Mouse (Mus musculus): ENCODE data around the gene Sppl3. TPM values are rescaled to one million over a fixed set of nuclear protein-coding genes. Genes with fewer than 3 reads are reported as not detected.
A peak's percentile ranks its signal among the peaks of the same experiment; 100 is the strongest.

Sppl3 gene
- polyA plus RNA-seq, 1 experiment, result 112 TPM

DNA sequence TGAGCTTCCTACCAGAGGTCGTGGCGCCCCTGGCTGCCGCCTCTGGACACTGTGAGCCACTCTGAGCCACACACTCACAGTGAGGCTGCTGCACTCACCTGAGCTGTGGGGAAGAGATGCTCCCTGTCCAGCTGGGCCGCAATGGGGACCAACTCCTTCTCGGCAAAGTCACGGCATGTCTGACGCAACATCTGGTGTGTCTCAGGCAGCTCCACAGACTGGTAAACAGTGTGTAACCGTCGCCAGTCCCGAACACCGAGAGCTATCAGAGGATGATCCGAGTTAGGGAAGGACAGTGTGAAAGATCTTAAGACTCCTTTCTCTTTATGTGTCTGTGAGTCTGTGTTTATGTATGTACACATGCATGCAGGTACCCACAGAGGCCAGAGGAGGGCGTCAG lies 106.5 kb downstream of the Sppl3 start:
- no peaks in the 10 kb centered on the region; the same call in 1 of the 2 replicates for H3K36me3 ChIP-seq (ENCODE audit: control insufficient read depth, insufficient read depth, low read length)
- TF ChIP-seq CTCF (IDR thresholded peaks at IDR 0.05; ENCODE audit: borderline replicate concordance, control insufficient read depth, extremely low read depth, insufficient read depth, low read length, poor library complexity), result no peak
- TF ChIP-seq POLR2A (IDR thresholded peaks at IDR 0.05; ENCODE audit: control insufficient read depth, extremely low read depth, insufficient read depth, low read length, poor library complexity), result no peak
- no peak for DNase-seq
- H3K4me1 ChIP-seq (replicated peaks; ENCODE audit: control insufficient read depth, insufficient read depth, low read length), result peaks cover 5% of the 10 kb centered on the region; the same call in 1 of the 2 replicates
- no peak overlapping the region for H3K4me3 ChIP-seq (ENCODE audit: control insufficient read depth, insufficient read depth, low read length)
- 98% methylated on average over 13 of the region's 13 CpGs for WGBS
- H3K27ac ChIP-seq (ENCODE audit: control insufficient read depth, insufficient read depth, low read length), result no peak overlapping the region
- no peaks in the 10 kb centered on the region for H3K27me3 ChIP-seq (ENCODE audit: control insufficient read depth, insufficient read depth, low read length)

DNA sequence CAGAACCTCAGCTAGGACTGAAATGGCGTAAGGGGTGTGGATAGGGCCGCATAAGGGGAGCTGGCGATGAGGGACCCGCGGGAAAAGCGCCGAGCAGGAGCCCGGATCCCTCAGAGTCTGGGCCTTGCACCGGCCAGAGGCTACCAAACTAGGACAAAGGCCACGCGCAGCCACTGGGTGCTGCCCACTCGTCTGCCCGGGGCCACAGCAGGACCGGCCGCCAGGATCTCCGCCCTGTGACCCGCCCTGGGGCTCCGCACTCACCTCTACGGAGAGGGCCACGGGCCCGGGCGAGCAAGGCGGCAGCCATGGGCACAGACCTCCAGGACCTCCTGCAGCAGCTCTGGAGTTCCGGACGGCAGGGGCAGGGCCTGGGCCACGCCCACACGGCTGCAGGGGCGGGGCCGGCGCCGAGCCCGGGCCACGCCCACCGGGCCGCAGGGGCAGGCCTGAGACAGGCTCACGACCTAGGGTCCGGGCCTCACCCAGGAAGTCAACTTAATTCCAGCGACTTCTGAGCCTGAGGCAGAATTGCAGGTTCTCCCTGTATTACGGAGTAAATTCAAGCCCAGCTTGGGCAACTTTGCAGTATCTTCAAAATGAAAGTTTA lies 108.1 kb downstream of the Sppl3 start, which contains the start of gene Acads:
Gene Acads (minus strand): TSS at position 386 of the 610 bp plus-strand sequence.
- Histone ChIP-seq H3K27me3 (ENCODE audit: control insufficient read depth, insufficient read depth, low read length) (no peaks in the 10 kb centered on the region), H3K4me1 (replicated peaks; ENCODE audit: control insufficient read depth, insufficient read depth, low read length) (peaks cover 5% of the 10 kb centered on the region; the same call in 1 of the 2 replicates), H3K27ac (ENCODE audit: control insufficient read depth, insufficient read depth, low read length) (peak within 1 kb of the TSS; percentile 5; the same call in 1 of the 2 replicates), H3K4me3 (ENCODE audit: control insufficient read depth, insufficient read depth, low read length) (peak within 1 kb of the TSS; percentile 71), H3K36me3 (ENCODE audit: control insufficient read depth, insufficient read depth, low read length) (no peaks in the 10 kb centered on the region)
- 0 out of 2 replicates have a peak, but pooled peaks have one; percentile 34 for TF ChIP-seq CTCF (IDR thresholded peaks at IDR 0.05; ENCODE audit: borderline replicate concordance, control insufficient read depth, extremely low read depth, insufficient read depth, low read length, poor library complexity)
- peak; percentile 50; the same call in 1 of the 2 replicates for TF ChIP-seq POLR2A (IDR thresholded peaks at IDR 0.05; ENCODE audit: control insufficient read depth, extremely low read depth, insufficient read depth, low read length, poor library complexity)
- DNase-seq, result peak; percentile 92
- 1% methylated on average over 39 of the region's 39 CpGs for WGBS

DNA sequence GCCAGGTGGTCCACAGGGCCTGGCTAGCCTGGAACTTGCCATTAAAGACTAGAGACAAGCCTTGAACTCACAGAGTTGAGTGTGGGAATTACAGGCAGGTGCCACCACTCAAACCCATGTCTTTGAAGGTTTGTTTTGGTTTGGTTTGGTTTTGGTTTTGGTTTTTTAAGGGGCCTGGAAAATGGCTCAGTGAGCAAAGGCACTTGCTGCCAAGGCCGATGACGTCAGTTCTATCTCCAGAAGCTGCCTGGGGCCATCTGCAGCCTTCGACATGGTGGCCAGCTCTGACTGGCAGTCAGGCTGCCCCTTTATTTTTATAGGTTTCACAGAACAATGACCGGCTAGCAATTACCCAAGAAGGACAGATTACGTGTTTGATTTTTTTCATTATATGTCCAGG lies 110.0 kb downstream of the Sppl3 start:
- DNase-seq, result no peak
- Histone ChIP-seq H3K27me3 (ENCODE audit: control insufficient read depth, insufficient read depth, low read length) (no peaks in the 10 kb centered on the region), H3K27ac (ENCODE audit: control insufficient read depth, insufficient read depth, low read length) (no peak overlapping the region), H3K36me3 (ENCODE audit: control insufficient read depth, insufficient read depth, low read length) (peaks cover 1% of the 10 kb centered on the region), H3K4me1 (replicated peaks; ENCODE audit: control insufficient read depth, insufficient read depth, low read length) (peaks cover 5% of the 10 kb centered on the region), H3K4me3 (ENCODE audit: control insufficient read depth, insufficient read depth, low read length) (no peak overlapping the region)
- WGBS, result 87% methylated on average over 5 of the region's 5 CpGs
- no peak for TF ChIP-seq CTCF (IDR thresholded peaks at IDR 0.05; ENCODE audit: borderline replicate concordance, control insufficient read depth, extremely low read depth, insufficient read depth, low read length, poor library complexity)
- TF ChIP-seq POLR2A (IDR thresholded peaks at IDR 0.05; ENCODE audit: control insufficient read depth, extremely low read depth, insufficient read depth, low read length, poor library complexity), result no peak

DNA sequence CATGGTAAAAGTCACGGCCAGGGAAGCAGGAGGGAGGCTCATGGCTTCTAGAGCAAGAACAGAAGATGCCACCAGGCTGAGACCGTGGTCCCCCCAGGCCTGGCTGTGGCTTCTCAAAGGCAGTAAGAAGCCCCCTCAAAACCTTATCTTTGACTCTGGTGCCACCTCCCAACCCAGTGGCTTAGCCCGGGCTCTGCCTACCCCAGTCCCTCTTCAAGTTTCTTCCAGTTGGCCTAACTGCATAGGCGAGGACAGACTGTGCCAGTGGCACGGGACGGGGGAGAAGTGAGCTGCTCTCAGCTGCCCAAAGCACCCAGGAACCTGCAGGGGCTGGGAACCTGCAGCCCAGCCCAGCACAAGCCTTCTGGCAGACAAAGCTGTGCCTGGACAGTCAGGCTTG lies 113.8 kb downstream of the Sppl3 start:
- peaks cover 14% of the 10 kb centered on the region; the same call in 1 of the 2 replicates for H3K4me1 ChIP-seq (replicated peaks; ENCODE audit: control insufficient read depth, insufficient read depth, low read length)
- no peak for DNase-seq
- no peaks in the 10 kb centered on the region for H3K27me3 ChIP-seq (ENCODE audit: control insufficient read depth, insufficient read depth, low read length)
- TF ChIP-seq CTCF (IDR thresholded peaks at IDR 0.05; ENCODE audit: borderline replicate concordance, control insufficient read depth, extremely low read depth, insufficient read depth, low read length, poor library complexity) (no peak), POLR2A (IDR thresholded peaks at IDR 0.05; ENCODE audit: control insufficient read depth, extremely low read depth, insufficient read depth, low read length, poor library complexity) (no peak)
- 97% methylated on average over 6 of the region's 6 CpGs for WGBS
- H3K36me3 ChIP-seq (ENCODE audit: control insufficient read depth, insufficient read depth, low read length), result peaks cover 12% of the 10 kb centered on the region
- no peak overlapping the region for H3K27ac ChIP-seq (ENCODE audit: control insufficient read depth, insufficient read depth, low read length)
- H3K4me3 ChIP-seq (ENCODE audit: control insufficient read depth, insufficient read depth, low read length), result no peak overlapping the region

DNA sequence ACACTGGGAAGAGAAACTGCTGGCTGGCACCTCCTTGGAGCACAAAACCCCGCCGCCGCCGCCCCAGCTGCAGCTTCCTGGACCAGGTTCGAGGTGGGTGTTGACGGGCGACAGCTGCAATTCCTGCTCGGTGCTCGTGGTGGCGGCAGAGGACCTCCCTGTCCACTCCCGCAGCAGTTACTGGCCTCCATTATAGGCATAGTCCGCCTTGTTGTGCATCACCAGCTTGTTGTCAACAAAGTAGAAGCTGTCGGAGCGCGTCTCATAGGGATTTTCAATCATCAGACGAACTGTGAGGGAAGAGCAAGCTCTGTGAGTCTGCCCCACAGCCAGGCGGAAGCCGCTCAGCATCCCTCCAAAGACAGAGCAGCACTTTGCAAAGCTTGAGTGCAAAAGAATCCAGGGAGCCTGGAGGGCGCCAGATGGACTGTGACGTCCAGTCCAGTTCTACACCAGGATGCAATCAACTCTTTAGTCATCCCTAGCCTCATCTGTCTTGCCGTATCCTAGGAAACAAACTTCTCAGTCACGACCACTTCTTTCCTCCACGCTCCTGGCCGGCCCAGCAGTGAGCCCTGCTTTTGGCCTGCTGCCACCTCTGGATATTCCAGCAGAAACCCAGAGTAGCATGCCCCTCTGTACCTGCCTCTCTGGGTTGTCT lies 114.4 kb downstream of the Sppl3 start:
- H3K4me1 ChIP-seq (replicated peaks; ENCODE audit: control insufficient read depth, insufficient read depth, low read length), result peaks cover 19% of the 10 kb centered on the region
- H3K4me3 ChIP-seq (ENCODE audit: control insufficient read depth, insufficient read depth, low read length), result no peak overlapping the region
- peaks cover 12% of the 10 kb centered on the region for H3K36me3 ChIP-seq (ENCODE audit: control insufficient read depth, insufficient read depth, low read length)
- 37% methylated on average over 24 of the region's 24 CpGs for whole genome bisulfite sequencing
- peak; percentile 88 for DNase-seq
- no peak overlapping the region for H3K27ac ChIP-seq (ENCODE audit: control insufficient read depth, insufficient read depth, low read length)
- H3K27me3 ChIP-seq (ENCODE audit: control insufficient read depth, insufficient read depth, low read length), result no peaks in the 10 kb centered on the region
- TF ChIP-seq CTCF (IDR thresholded peaks at IDR 0.05; ENCODE audit: borderline replicate concordance, control insufficient read depth, extremely low read depth, insufficient read depth, low read length, poor library complexity) (peak; percentile 89), POLR2A (IDR thresholded peaks at IDR 0.05; ENCODE audit: control insufficient read depth, extremely low read depth, insufficient read depth, low read length, poor library complexity) (no peak; the same call in 1 of the 2 replicates)

DNA sequence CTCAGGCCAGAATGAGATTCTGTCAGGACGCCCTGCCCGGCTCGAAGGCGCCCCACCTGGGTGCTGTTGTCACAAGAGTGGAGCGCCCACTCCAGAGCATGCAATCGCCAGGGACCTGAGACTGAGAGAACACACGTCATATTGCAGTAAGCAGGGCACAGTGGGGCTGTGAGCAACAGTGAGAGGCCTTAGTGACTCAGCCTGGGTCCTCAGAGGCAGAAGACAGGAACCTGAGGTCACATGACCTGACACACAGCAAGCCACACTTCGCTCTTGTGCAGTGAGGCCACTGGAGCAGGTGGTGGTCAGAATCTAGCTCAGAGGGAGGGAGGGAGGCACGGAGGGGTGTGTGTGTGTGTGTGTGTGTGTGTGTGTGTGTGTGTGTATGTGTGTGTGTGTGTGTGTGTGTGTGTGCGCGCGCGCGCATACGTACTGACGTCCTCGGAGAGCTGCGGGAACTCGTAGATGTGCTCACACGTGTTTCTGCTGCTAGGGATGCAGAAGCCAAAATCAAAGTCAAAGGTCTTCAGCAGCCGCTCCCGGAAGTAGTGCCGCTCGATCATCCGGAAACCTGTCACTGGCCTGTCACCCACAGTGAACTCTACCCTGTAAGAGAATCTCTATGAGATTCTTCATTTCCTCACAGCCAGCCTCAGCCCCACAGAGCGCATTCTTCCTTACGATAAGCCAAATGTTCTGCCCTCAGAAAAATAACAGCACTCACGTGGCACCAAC lies 115.8 kb downstream of the Sppl3 start:
- no peak for DNase-seq
- Histone ChIP-seq H3K27me3 (ENCODE audit: control insufficient read depth, insufficient read depth, low read length) (no peaks in the 10 kb centered on the region), H3K4me1 (replicated peaks; ENCODE audit: control insufficient read depth, insufficient read depth, low read length) (peaks cover 20% of the 10 kb centered on the region), H3K36me3 (ENCODE audit: control insufficient read depth, insufficient read depth, low read length) (peaks cover 12% of the 10 kb centered on the region), H3K4me3 (ENCODE audit: control insufficient read depth, insufficient read depth, low read length) (no peak overlapping the region; the same call in 1 of the 2 replicates), H3K27ac (ENCODE audit: control insufficient read depth, insufficient read depth, low read length) (0 out of 2 replicates have a peak overlapping the region, but pooled peaks have one; percentile 5)
- WGBS, result 81% methylated on average over 28 of the region's 28 CpGs
- TF ChIP-seq CTCF (IDR thresholded peaks at IDR 0.05; ENCODE audit: borderline replicate concordance, control insufficient read depth, extremely low read depth, insufficient read depth, low read length, poor library complexity) (no peak), POLR2A (IDR thresholded peaks at IDR 0.05; ENCODE audit: control insufficient read depth, extremely low read depth, insufficient read depth, low read length, poor library complexity) (no peak)
